In genomic region chr2:146787132-146787810, GRCm38 (mm10) we compare ENCODE assay signal across 9 mouse cellular contexts.
DNase-seq lines count a peak whose midpoint lies in the region; ATAC-seq and TF ChIP-seq lines count a peak whose summit lies in the region.
"Had no signal": no experiment of that assay in that cellular context is flagged by ENCODE, and none has a peak within 500 bp of the region (broad histone marks: within the 10 kb centered on the region; RNA-seq: fewer than 3 reads in every experiment).

No protein-coding gene starts in this region.

- peaks cover 13% of the 10 kb centered on the region; the same call in 1 of the 2 replicates for H3K4me1 ChIP-seq in embryonic facial prominence, embryonic 12.5 days
- peaks cover 17% of the 10 kb centered on the region for H3K4me1 ChIP-seq in hindbrain, embryonic 15.5 days (replicated peaks)
- peaks cover 6% of the 10 kb centered on the region; the same call in 1 of the 2 replicates for H3K4me1 ChIP-seq in midbrain, postnatal 0 days (ENCODE audit: insufficient read depth, low read length)
- no peaks in the 10 kb centered on the region for H3K4me1 ChIP-seq in lung, postnatal 0 days (ENCODE audit: insufficient read depth, low read depth, low read length)

- TF ChIP-seq CTCF in midbrain, postnatal 0 days (IDR thresholded peaks at IDR 0.05), result peak; percentile 57
- no peak for TF ChIP-seq CTCF in lung, postnatal 0 days (IDR thresholded peaks at IDR 0.05)

- TF ChIP-seq EP300 in lung, postnatal 0 days (IDR thresholded peaks at IDR 0.05), result no peak

- H3K4me3 ChIP-seq in embryonic facial prominence, embryonic 12.5 days, result no peak overlapping the region
- H3K4me3 ChIP-seq in hindbrain, embryonic 15.5 days, result no peak overlapping the region
- H3K4me3 ChIP-seq in midbrain, postnatal 0 days (ENCODE audit: low read depth, low read length), result no peak overlapping the region
- no peak overlapping the region for H3K4me3 ChIP-seq in lung, postnatal 0 days (ENCODE audit: low read depth, low read length)

- H3K36me3 ChIP-seq in embryonic facial prominence, embryonic 12.5 days, result no peaks in the 10 kb centered on the region
- H3K36me3 ChIP-seq in hindbrain, embryonic 15.5 days, result no peaks in the 10 kb centered on the region
- no peaks in the 10 kb centered on the region for H3K36me3 ChIP-seq in midbrain, postnatal 0 days (ENCODE audit: insufficient read depth, low read length)
- no peaks in the 10 kb centered on the region for H3K36me3 ChIP-seq in lung, postnatal 0 days (ENCODE audit: insufficient read depth, low read length)
- H3K36me3 ChIP-seq: G1E had no signal

- H3K27ac ChIP-seq in embryonic facial prominence, embryonic 12.5 days, result 0 out of 2 replicates have a peak overlapping the region, but pooled peaks have one; percentile 24
- peak overlapping the region; percentile 34 for H3K27ac ChIP-seq in hindbrain, embryonic 15.5 days (replicated peaks)
- peak overlapping the region; percentile 32; the same call in 1 of the 2 replicates for H3K27ac ChIP-seq in midbrain, postnatal 0 days (ENCODE audit: low read depth, low read length)
- H3K27ac ChIP-seq in lung, postnatal 0 days (ENCODE audit: low read length), result no peak overlapping the region

- H3K27me3 ChIP-seq in embryonic facial prominence, embryonic 12.5 days, result no peaks in the 10 kb centered on the region
- no peaks in the 10 kb centered on the region for H3K27me3 ChIP-seq in hindbrain, embryonic 15.5 days
- H3K27me3 ChIP-seq in midbrain, postnatal 0 days (ENCODE audit: insufficient read depth, low read length), result no peaks in the 10 kb centered on the region
- no peaks in the 10 kb centered on the region for H3K27me3 ChIP-seq in lung, postnatal 0 days (replicated peaks; ENCODE audit: insufficient read depth, low read length)

- peak; percentile 3 for DNase-seq in brain, adult 2 months (ENCODE audit: low read depth, low spot score)
- DNase-seq in midbrain, postnatal 0 days (ENCODE audit: low spot score), result peak; percentile 60
- DNase-seq in lung, postnatal 0 days (ENCODE audit: low spot score), result no peak
- DNase-seq in urinary bladder, adult 18-20 months (ENCODE audit: low spot score in 2 of 2), result no peak
- DNase-seq in gastrocnemius, postnatal 4 days (ENCODE audit: low spot score in 2 of 2), result no peak
- DNase-seq: heart, postnatal 4 days had no signal

- no peaks in the 10 kb centered on the region for H3K9me3 ChIP-seq in embryonic facial prominence, embryonic 12.5 days
- no peaks in the 10 kb centered on the region for H3K9me3 ChIP-seq in hindbrain, embryonic 15.5 days
- no peaks in the 10 kb centered on the region for H3K9me3 ChIP-seq in midbrain, postnatal 0 days (ENCODE audit: low read length)
- no peaks in the 10 kb centered on the region for H3K9me3 ChIP-seq in lung, postnatal 0 days (ENCODE audit: low read length)

- no peak for ATAC-seq in embryonic facial prominence, embryonic 12.5 days (ENCODE audit: insufficient number of reproducible peaks, insufficient read depth, low FRiP score, low TSS enrichment)
- peak; percentile 73 for ATAC-seq in hindbrain, embryonic 15.5 days (ENCODE audit: low FRiP score, low read depth)
- no peak for ATAC-seq in midbrain, postnatal 0 days (ENCODE audit: low FRiP score)
- no peak for ATAC-seq in lung, postnatal 0 days

- H3K4me2 ChIP-seq in embryonic facial prominence, embryonic 12.5 days (replicated peaks), result peak overlapping the region; percentile 11; the same call in 1 of the 2 replicates
- H3K4me2 ChIP-seq in hindbrain, embryonic 15.5 days, result peak overlapping the region; percentile 26
- H3K4me2 ChIP-seq in midbrain, postnatal 0 days (ENCODE audit: low read depth, low read length, poor library complexity, severe bottlenecking), result peak overlapping the region; percentile 10; the same call in 1 of the 2 replicates
- H3K4me2 ChIP-seq in lung, postnatal 0 days (replicated peaks; ENCODE audit: low read depth, low read length), result no peak overlapping the region

- WGBS in embryonic facial prominence, embryonic 12.5 days, result 8% methylated on average over 11 of the region's 11 CpGs
- WGBS in hindbrain, embryonic 15.5 days, result 5% methylated on average over 11 of the region's 11 CpGs
- 5% methylated on average over 11 of the region's 11 CpGs for WGBS in midbrain, postnatal 0 days
- WGBS in lung, postnatal 0 days, result 16% methylated on average over 11 of the region's 11 CpGs

- H3K9ac ChIP-seq in embryonic facial prominence, embryonic 12.5 days, result no peak overlapping the region
- H3K9ac ChIP-seq in hindbrain, embryonic 15.5 days, result 0 out of 2 replicates have a peak overlapping the region, but pooled peaks have one; percentile 1
- 0 out of 2 replicates have a peak overlapping the region, but pooled peaks have one; percentile 14 for H3K9ac ChIP-seq in midbrain, postnatal 0 days (replicated peaks; ENCODE audit: low read length, poor library complexity, severe bottlenecking)
- H3K9ac ChIP-seq in lung, postnatal 0 days (replicated peaks; ENCODE audit: low read depth), result no peak overlapping the region

Comparison
In these comparisons a context has a peak if more than half of its experiments do, and no peak if none do; other contexts are left out.
1. DNase-seq: peak in brain, adult 2 months (single experiment) and midbrain, postnatal 0 days (single experiment); none in lung, postnatal 0 days (single experiment), urinary bladder, adult 18-20 months (0 of 2) and gastrocnemius, postnatal 4 days (0 of 2).
2. H3K9ac ChIP-seq: peak in hindbrain, embryonic 15.5 days (single experiment) and midbrain, postnatal 0 days (single experiment); none in embryonic facial prominence, embryonic 12.5 days (single experiment) and lung, postnatal 0 days (single experiment).